Mouse (Mus musculus) bone marrow, adult 2 months (tissue): ENCODE results near the gene Agap2.

Experiments
- CTCF ChIP-seq: fragments of 200-500 bp; IDR thresholded peaks from 2 replicates; pipeline ENCODE4 v1.5.1; 2011; ENCODE audit warnings: low read length, control low read depth; ENCODE audit not compliant: control insufficient read depth, insufficient read depth
- POLR2A ChIP-seq: fragments of 200-500 bp; IDR thresholded peaks from 2 replicates; pipeline ENCODE4 v1.6.1; 2011; ENCODE audit warnings: low read depth, mild to moderate bottlenecking, control low read depth, low read length, borderline replicate concordance; ENCODE audit not compliant: control insufficient read depth

GRCm38 (mm10) chr10:127078001-127078676 lies 3.1 kb downstream of the Agap2 start:
- TF ChIP-seq POLR2A = no peak
- TF ChIP-seq CTCF = no peak
